Mouse (Mus musculus) liver, adult 2 months (tissue): ENCODE data around the gene Ltbp1.

Experiments used
- CTCF ChIP-seq: fragments of 200-500 bp; IDR thresholded peaks from 2 replicates; pipeline ENCODE4 v1.5.1; 2011; ENCODE audit warnings: low read depth, low read length, control low read depth
- POLR2A ChIP-seq: fragments of 200-500 bp; IDR thresholded peaks from 2 replicates; pipeline ENCODE4 v1.6.1; 2011; ENCODE audit warnings: low read length, control low read depth; ENCODE audit not compliant: insufficient read depth; ENCODE audit errors: extremely low read depth

DNA sequence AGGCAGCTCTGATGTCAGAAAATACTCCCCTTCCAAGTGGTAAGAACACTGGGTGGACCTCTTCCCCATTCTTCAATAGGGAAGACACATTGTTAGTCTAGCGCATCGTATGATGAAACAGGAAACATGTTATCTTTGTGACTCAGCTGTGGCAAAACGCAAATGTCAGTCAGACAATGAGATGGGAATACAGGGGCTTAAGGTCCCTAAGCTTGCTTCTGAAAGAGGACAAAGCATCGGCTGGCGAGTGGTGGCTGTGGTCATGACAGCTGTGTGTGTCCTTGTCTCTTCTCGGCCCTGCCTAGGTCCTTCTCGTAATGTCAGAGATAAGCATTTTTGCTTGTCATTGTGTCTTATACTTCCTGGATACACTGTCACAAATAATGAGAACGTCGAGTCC, 194.3 kb downstream of the Ltbp1 start:
- no peak for TF ChIP-seq CTCF
- no peak for TF ChIP-seq POLR2A
